Mouse (Mus musculus) myocyte (in vitro differentiated cells): ENCODE data around the gene Pom121. TPM values are rescaled to one million over a fixed set of nuclear protein-coding genes. Genes with fewer than 3 reads are reported as not detected.

ENCODE experiments used
- H3K27me3 ChIP-seq: one replicate; pipeline ENCODE4 v1.6.1; 2011; ENCODE audit not compliant: control insufficient read depth, insufficient read depth, insufficient read length
- H3K36me3 ChIP-seq: one replicate; pipeline ENCODE4 v1.6.1; 2011; ENCODE audit not compliant: control insufficient read depth, insufficient read depth
- H3K4me2 ChIP-seq: one replicate; pipeline ENCODE4 v1.6.1; 2011; ENCODE audit warnings: low read depth, control low read depth
- H3K4me3 ChIP-seq: one replicate; pipeline ENCODE4 v1.5.1; 2011; ENCODE audit warnings: mild to moderate bottlenecking, control low read depth, moderate library complexity
- H3K79me2 ChIP-seq: one replicate; pipeline ENCODE4 v1.6.1; 2011; ENCODE audit not compliant: control insufficient read depth, insufficient read depth
- H3ac ChIP-seq: one replicate; pipeline ENCODE4 v1.6.1; 2011; ENCODE audit not compliant: control insufficient read depth, insufficient read length
- CEBPB ChIP-seq: IDR thresholded peaks from 2 replicates; pipeline ENCODE4 v1.6.1; 2011; ENCODE audit warnings: mild to moderate bottlenecking, moderate library complexity; ENCODE audit not compliant: poor library complexity, insufficient read depth, severe bottlenecking
- MYOG ChIP-seq, 3 experiments: IDR thresholded peaks; one replicate each; pipeline ENCODE4 v1.6.1; 2011; ENCODE audit warnings: control low read depth in 2 of 3, low read depth in 2 of 3, mild to moderate bottlenecking in 2 of 3; ENCODE audit not compliant: insufficient read length in 2 of 3, control insufficient read depth in 1 of 3, insufficient read depth in 1 of 3
- POLR2AphosphoS2 ChIP-seq: IDR thresholded peaks from one replicate; pipeline ENCODE4 v1.6.1; 2011; ENCODE audit warnings: low read depth, control low read depth; ENCODE audit not compliant: insufficient read length
- SRF ChIP-seq: IDR thresholded peaks from one replicate; pipeline ENCODE4 v1.6.1; 2011; ENCODE audit warnings: low read depth; ENCODE audit not compliant: control insufficient read depth, insufficient read length
- TCF12 ChIP-seq: IDR thresholded peaks from one replicate; pipeline ENCODE4 v1.6.1; 2011; ENCODE audit warnings: mild to moderate bottlenecking, control low read depth; ENCODE audit not compliant: poor library complexity, insufficient read depth, severe bottlenecking
- TCF3 ChIP-seq: IDR thresholded peaks from one replicate; pipeline ENCODE4 v1.6.1; 2011; ENCODE audit warnings: low read depth, control low read depth; ENCODE audit not compliant: insufficient read length
- USF1 ChIP-seq: IDR thresholded peaks from one replicate; pipeline ENCODE4 v1.6.1; 2011; ENCODE audit warnings: low read depth, mild to moderate bottlenecking, control low read depth, moderate library complexity
- polyA plus RNA-seq: library from polyadenylated mRNA; unstranded; fragments of >200 nt; fragmentation: generic; extraction: Trizol; gene quantifications from one replicate; pipeline ENCODE4 v1.2.1, GENCODE M21; 2012; ENCODE audit warnings: missing spikeins

Gene Pom121
- polyA plus RNA-seq, 1 experiment, result 14.0 TPM

GRCm38 (mm10) chr5:135329471-135329870 lies 64.9 kb downstream of the Pom121 start:
- Histone ChIP-seq H3K36me3 (no peaks in the 10 kb centered on the region), H3K27me3 (peaks cover 54% of the 10 kb centered on the region), H3ac (no peak overlapping the region), H3K4me3 (no peak overlapping the region), H3K79me2 (no peaks in the 10 kb centered on the region), H3K4me2 (no peak overlapping the region)
- TF ChIP-seq TCF12 (no peak), SRF (no peak), USF1 (no peak), POLR2AphosphoS2 (no peak), TCF3 (no peak), MYOG (IDR thresholded peaks at IDR 0.05; ENCODE audit: control insufficient read depth in 1 of 3, insufficient read depth in 1 of 3, insufficient read length in 2 of 3, low read depth in 2 of 3) (no peak), CEBPB (no peak)

Other genes starting within 250 kb of the Pom121 start
- gene Tbl2, start 244.9 kb downstream of the Pom121 start, polyA plus RNA-seq, result 17.1 TPM
- 37.3 TPM for gene Bcl7b, start 226.3 kb downstream of the Pom121 start, polyA plus RNA-seq
- gene Baz1b, start 207.3 kb downstream of the Pom121 start, polyA plus RNA-seq, result 22.1 TPM
- 6.5 TPM for gene Fzd9, start 143.3 kb downstream of the Pom121 start, polyA plus RNA-seq
- gene Fkbp6, start 44.5 kb downstream of the Pom121 start, polyA plus RNA-seq, result not detected
- gene Trim50, start 41.3 kb downstream of the Pom121 start, polyA plus RNA-seq, result not detected
- gene Nsun5, start 24.6 kb downstream of the Pom121 start, polyA plus RNA-seq, result 22.7 TPM
- gene Hip1, start 150.6 kb upstream of the Pom121 start, polyA plus RNA-seq, result 65.2 TPM
- gene Ccl26, start 169.0 kb upstream of the Pom121 start, polyA plus RNA-seq, result not detected
- not detected for gene Ccl24, start 178.5 kb upstream of the Pom121 start, polyA plus RNA-seq
- gene Rhbdd2, start 238.1 kb upstream of the Pom121 start, polyA plus RNA-seq, result 16.7 TPM